Mouse (Mus musculus) ovary, postnatal 14 days (tissue): ENCODE measurements around the gene Fam20c.

Experiments
- DNase-seq: peaks from one replicate; pipeline ENCODE4 v3.0.0; 2022; ENCODE audit warnings: low spot score

The Fam20c gene

DNA sequence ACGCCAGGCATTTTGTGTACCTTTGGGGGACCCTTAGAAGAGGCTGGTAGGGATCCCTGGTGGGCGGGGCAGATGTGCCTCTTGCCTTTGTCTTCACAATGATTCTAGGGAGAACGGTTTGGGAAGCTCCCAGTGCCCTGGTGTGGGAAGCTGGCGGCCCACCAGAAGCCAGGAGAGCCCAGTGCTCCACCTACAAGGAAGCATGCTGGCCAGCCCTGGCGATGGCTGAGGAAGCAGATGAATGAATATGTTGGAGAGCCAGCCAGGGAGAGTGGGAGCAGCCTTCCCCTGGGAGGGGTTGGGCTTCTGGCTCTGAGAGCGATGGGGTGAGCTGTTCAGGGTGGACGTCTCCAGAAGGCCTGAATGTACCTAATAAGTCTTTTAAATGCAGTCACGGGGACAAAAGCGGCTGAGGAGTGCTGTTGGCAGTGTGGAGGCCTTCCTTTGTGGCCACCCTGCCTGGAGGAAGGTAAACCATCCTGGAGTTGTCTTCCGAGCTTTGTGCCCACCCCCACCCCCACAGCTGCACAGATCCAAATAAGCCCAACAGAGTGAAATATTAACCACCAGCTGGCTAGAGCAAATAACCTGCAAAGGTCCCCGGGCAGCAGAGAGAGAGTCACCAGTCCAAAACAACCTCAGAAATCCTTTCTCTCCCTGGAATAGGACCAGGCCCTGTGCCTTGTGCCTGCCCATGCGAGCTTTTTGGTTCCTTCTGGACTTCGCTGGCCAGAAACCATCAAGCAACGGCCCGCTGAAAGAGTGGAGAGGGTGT, 2.2 kb downstream of the Fam20c start:
- DNase-seq: peak; percentile 31

GRCm38 (mm10) chr5:138757135-138757534, 2.8 kb downstream of the Fam20c start:
- DNase-seq: no peak

DNA sequence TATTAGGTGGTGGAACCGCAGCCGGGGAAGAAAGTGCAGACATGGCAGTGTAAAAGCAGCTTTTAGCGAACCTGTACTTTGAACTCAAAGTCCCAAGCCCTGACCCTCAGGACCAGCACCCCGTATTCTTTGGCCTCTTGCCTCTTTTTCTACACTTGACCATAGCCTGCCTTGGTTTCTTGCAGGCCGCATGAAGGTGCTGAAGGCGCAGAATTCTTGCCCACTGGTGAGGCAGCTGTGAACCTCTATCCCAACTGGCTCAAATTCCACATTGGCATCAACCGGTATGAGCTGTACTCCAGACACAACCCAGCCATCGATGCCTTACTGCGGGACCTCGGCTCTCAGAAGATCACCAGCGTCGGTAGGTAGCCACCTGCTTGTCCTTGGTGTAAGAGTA, 3.3 kb downstream of the Fam20c start:
- no peak for DNase-seq

GRCm38 (mm10) chr5:138758533-138758932, 4.2 kb downstream of the Fam20c start:
- no peak for DNase-seq

DNA sequence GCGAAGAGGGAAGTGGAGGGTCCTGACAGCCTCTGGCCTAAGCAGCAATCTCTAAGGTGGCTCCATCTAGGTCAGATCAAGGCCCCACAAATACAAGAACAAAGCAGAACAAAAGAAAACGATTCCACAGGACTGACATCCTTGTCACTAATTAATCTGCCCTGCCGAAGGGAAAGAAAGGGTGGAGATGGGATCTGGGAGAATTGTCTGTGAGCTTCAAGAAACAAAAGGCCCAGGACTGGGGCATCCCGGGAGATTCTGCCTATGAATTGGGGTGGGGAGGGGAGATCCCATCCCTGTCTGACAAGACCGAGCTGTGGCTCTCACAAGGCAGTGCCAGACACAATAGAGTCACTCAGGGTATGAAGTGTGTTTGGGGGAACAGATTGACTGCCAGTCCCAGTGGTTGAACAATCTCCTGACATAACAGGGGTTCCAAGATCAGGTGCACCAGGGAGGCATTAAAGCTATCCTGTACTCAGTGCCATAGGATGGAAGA, 7.6 kb downstream of the Fam20c start:
- DNase-seq: no peak

GRCm38 (mm10) chr5:138762361-138762760, 8.0 kb downstream of the Fam20c start:
- no peak for DNase-seq

- DNase-seq: no peak
Observed at GRCm38 (mm10) chr5:138764601-138765000, 10.3 kb downstream of the Fam20c start.

- DNase-seq: no peak
Observed at GRCm38 (mm10) chr5:138767650-138768049, 13.3 kb downstream of the Fam20c start.

DNA sequence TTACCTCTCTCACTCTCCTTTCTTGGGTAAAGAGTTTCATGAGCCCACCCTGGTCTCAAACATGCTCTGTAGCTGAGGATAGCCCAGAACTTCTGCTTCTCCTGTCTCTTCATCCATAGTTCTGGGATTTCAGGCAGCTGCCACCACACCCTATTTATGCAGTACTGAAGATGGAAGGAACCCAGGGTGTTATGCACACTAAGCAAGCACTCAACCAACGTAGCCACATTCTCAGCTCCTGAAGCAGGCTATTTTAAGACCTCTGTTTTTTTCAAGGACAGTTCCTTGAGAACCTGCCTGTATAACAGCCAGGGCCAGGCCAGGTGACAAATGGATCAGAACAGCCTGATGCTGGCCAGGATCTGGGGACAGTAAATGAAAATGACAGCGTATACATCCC, 14.4 kb downstream of the Fam20c start:
- no peak for DNase-seq

GRCm38 (mm10) chr5:138769126-138769525, 14.8 kb downstream of the Fam20c start:
- DNase-seq: no peak

DNA sequence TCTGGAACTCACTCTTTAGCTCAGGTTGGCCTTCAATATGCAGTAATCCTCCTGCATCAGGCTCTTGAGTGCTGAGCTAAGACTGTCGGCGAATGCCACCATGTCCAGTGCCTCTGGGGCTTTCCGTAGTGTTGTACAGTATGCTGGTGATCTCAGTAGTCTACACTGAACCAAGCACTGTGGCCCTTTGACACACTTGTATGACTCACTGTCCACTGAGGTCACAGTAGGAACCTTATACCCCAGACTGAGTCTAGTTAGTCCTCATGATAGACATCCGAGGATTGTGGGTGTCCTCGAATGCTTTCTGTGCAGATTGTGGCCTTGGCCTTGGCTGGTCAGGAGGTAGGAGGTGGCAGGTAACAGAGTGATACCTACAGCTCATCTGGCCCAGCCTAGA, 20.8 kb downstream of the Fam20c start:
- DNase-seq: no peak

GRCm38 (mm10) chr5:138776346-138776745, 22.0 kb downstream of the Fam20c start:
- no peak for DNase-seq

GRCm38 (mm10) chr5:138778731-138779463, 24.6 kb downstream of the Fam20c start:
- DNase-seq: no peak

DNA sequence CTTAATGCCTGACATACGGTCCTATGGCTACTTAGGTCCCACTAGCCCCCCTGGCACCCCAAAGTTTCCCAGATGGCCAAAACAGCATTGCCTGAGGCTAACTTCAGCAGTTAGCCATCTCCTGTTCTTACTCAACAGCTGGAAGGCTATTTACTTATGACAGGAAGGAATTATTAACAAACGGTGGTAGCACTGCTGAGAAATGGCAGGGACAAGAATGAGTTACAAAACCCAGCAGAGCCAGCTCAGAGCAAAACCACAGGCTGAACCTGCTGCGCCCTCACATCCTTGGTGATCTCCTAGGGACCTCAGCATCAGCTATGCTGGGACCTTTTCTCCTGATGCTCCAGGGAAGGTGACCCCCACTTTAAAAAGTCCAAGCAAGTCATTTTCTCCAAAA, 25.3 kb downstream of the Fam20c start:
- no peak for DNase-seq

GRCm38 (mm10) chr5:138782697-138783096, 28.4 kb downstream of the Fam20c start:
- no peak for DNase-seq

- no peak for DNase-seq
Observed at GRCm38 (mm10) chr5:138783181-138783580, 28.9 kb downstream of the Fam20c start.

- DNase-seq: no peak
Observed at GRCm38 (mm10) chr5:138785986-138786515, 31.7 kb downstream of the Fam20c start.

DNA sequence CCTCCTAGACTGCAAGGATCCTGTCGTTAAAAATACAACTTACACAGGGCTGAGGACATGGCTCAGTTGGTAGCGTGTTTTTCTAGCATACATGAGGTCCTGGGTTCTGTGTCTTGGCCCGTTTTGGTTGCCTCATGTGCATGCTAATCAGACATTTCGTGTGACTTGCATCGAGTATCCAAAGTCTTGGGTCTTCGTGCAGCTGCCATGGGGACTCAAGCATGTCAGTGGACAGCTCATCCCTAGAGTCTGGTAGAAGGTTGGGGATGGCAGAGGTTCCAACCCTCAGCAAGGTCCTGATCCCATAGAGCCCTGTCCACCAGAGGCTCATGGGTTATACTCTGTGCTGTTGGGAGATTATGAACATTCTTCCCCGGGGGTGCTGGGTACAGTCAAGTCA, 33.3 kb downstream of the Fam20c start:
- no peak for DNase-seq

DNA sequence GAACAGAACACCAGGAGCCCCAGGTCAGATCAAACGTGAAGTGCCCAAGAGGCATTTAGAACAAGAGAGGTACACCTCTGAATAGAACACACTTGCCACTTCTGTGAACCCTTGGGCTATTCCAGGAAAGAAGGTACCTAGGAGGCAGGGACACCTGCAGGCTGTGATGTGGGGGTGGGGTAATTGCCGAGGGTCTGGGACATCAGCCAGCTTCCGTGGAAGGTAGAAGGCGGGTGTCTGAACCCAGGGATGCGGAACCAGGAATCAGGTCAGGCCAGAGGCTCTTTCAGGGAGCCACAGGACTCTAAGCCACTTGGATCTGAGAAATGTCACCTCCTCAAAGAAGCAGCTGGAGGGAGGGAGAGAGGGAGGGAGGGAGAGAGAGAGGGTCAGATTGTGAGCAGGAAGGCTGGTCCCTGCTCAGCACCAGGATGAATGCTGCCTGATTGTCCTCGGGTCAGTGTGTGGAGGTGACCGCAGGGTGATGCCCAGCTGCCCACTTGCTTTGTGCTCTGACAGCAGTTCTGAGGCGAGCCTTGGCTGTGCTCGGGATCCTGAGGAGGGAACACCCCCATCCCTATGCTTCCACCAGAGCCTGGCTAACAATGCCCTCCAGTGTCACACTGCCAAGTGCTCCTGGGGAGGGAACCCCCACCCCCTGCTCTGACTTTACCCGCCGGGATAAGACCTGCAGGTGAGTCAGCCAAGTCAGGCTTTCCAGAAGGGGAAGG, 34.3 kb downstream of the Fam20c start:
- no peak for DNase-seq

- no peak for DNase-seq
Observed at GRCm38 (mm10) chr5:138790954-138791480, 36.7 kb downstream of the Fam20c start.

DNA sequence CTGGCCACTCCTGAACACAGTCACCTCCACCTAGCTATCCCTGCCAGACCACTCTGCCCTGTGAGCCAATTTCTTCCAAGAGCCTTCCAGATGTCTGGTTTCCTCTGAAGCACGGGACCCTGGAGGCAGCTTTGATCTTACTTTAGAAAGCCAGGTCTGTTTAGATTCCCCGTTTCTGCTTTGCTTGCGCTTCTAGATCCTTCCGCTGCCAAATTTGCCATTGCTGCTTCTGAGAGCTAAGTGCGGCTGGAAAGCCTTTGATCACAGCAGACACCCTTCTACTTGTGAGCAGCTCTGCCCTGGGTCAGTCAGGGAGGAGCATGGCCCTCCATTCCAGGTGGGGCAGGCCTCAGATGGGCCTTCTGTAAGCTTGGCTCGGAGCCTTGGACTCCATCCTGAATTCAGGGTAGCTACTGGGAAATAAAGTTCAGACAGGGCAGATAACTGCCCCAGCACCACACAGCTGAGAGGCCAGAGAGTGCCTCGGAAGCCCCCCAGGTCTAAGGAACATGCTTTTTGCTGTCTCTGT, 47.3 kb downstream of the Fam20c start:
- no peak for DNase-seq

DNA sequence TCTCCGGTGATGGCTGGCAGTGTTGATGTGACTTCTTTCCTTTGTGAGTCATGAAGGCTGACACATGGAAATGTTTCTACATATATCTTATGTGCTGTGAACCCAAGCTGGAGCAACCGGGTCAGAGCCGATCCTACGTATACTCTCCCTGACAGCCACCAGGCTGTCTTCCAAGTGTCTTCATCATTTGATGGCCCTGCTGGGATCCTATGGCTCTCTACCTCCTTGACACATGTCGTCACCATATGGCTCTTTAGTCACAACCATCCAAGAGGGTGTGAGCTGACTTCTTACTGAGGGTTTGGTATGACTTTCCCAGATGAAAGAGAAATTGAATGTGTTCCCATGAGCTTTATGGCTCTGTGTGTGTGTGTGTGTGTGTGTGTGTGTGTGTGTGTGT, 50.0 kb downstream of the Fam20c start:
- DNase-seq: no peak
